Mouse (Mus musculus) ES-E14 (cell line): Measurements from ENCODE around the gene Osbpl8. TPM values are rescaled to one million over a fixed set of nuclear protein-coding genes. Genes with fewer than 3 reads are reported as not detected.

ENCODE experiments used
- DNase-seq: peaks from one replicate; pipeline ENCODE4 v3.0.0-alpha.2; 2013; ENCODE audit warnings: low read depth, low spot score
- H3K27ac ChIP-seq: 2 replicates; pipeline ENCODE4 v1.5.1; 2012; ENCODE audit warnings: low read depth, mild to moderate bottlenecking, low read length, moderate library complexity, mixed read lengths; ENCODE audit not compliant: poor library complexity, insufficient read depth, severe bottlenecking
- H3K36me3 ChIP-seq: 2 replicates; pipeline ENCODE4 v1.6.1; 2012; ENCODE audit warnings: mild to moderate bottlenecking, low read length, moderate library complexity, mixed read lengths; ENCODE audit not compliant: control insufficient read depth, poor library complexity, insufficient read depth, severe bottlenecking
- H3K4me1 ChIP-seq, 2 experiments: fragments of 150-350 bp in 1 of 2; sonication (generic) in 1 of 2; 2 replicates each; pipeline ENCODE4 v1.6.1; 2012; ENCODE audit warnings: low read length in 2 of 2, mild to moderate bottlenecking in 1 of 2, mixed read lengths in 1 of 2; ENCODE audit not compliant: control insufficient read depth in 2 of 2, insufficient read depth in 2 of 2, poor library complexity in 1 of 2
- H3K4me3 ChIP-seq, 2 experiments: fragments of 150-350 bp in 1 of 2; sonication (generic) in 1 of 2; 2 replicates each; pipeline ENCODE4 v1.5.1; 2012; ENCODE audit warnings: low read length in 2 of 2, low read depth in 1 of 2, mild to moderate bottlenecking in 1 of 2, mixed read lengths in 1 of 2; ENCODE audit not compliant: insufficient read depth in 1 of 2, poor library complexity in 1 of 2, severe bottlenecking in 1 of 2
- H3K9ac ChIP-seq: 2 replicates; pipeline ENCODE4 v1.6.1; 2012; ENCODE audit warnings: low read depth, mild to moderate bottlenecking, low read length, mixed read lengths; ENCODE audit not compliant: poor library complexity, insufficient read depth, severe bottlenecking
- H3K9me3 ChIP-seq: fragments of 150-350 bp; sonication (generic); 2 replicates; pipeline ENCODE4 v1.6.1; 2012; ENCODE audit warnings: low read depth, mild to moderate bottlenecking, low read length; ENCODE audit not compliant: control insufficient read depth, insufficient read depth
- CHD2 ChIP-seq: IDR thresholded peaks from 2 replicates; pipeline ENCODE4 v1.6.1; 2014; ENCODE audit warnings: mild to moderate bottlenecking, low read depth, low read length, inconsistent platforms
- HCFC1 ChIP-seq: IDR thresholded peaks from 2 replicates; pipeline ENCODE4 v1.6.1; 2012; ENCODE audit warnings: low read length, inconsistent platforms, borderline replicate concordance; ENCODE audit not compliant: insufficient read depth
- MAFK ChIP-seq: IDR thresholded peaks from 2 replicates; pipeline ENCODE4 v1.6.1; 2014; ENCODE audit warnings: mild to moderate bottlenecking, low read depth, low read length, inconsistent platforms; ENCODE audit not compliant: insufficient read depth
- ZC3H11A ChIP-seq: IDR thresholded peaks from 2 replicates; pipeline ENCODE4 v1.6.1; 2012; ENCODE audit warnings: low read depth, mild to moderate bottlenecking, inconsistent platforms, low read length, borderline replicate concordance
- ZNF384 ChIP-seq: IDR thresholded peaks from 2 replicates; pipeline ENCODE4 v1.6.1; 2012; ENCODE audit warnings: low read depth, low read length, inconsistent platforms
- in situ Hi-C, 2 experiments: fragments of 600-800 bp; cut with MboI; formaldehyde crosslinking; loops; one replicate each; pipeline ENCODE4 v1.15.1; 2025; ENCODE audit warnings: low sequenced_read_pairs in 2 of 2, inconsistent platforms in 1 of 2; ENCODE audit not compliant: unreplicated experiment in 2 of 2
- total RNA-seq: library from RNA; depleted of rRNA; stranded (reverse); fragments of 300-350 nt; gene quantifications from 2 replicates; pipeline ENCODE4 v1.2.3, GENCODE M21; 2012

Osbpl8 gene
- total RNA-seq, 1 experiment, result 20.7 TPM

DNA sequence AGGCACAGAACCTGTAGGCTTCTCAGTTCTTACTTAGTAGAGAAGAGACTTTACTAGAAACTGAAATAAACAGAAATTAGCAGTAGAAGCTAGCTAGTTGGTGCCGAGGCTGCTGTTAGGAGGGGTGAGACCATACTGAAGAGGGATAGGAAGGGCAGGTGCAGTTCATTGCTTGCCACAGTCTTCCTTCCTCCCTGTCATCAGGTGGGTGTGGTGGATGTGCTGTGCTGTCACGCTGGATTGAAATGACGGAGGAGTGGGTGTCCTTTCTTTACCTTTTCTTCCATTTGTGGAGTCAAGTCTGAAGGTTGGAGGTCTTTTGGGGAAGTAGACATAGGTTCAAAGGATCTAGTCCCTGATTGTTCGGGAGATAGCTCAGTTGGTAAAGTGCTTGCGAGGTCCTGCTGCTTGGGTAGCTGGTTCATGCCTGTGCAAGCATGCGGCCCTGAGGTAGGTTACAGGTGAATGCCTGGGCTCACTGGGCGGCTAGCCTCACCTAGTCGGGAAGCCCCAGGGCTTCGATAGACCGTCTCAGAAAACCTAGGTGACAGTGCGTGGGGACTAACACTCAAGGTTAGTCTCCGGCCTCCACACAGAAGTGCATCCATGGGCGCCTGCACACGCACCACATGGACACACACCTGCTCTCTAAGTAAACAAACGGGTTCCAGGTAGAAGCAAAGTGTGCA lies 6.8 kb downstream of the Osbpl8 start:
- H3K9ac ChIP-seq, result no peak overlapping the region
- no peak overlapping the region for H3K27ac ChIP-seq
- DNase-seq, result no peak
- H3K4me3 ChIP-seq, result no peak overlapping the region
- in situ Hi-C loops, result no loop called here
- H3K36me3 ChIP-seq, result no peaks in the 10 kb centered on the region
- no peaks in the 10 kb centered on the region for H3K9me3 ChIP-seq
- TF ChIP-seq MAFK (no peak), ZNF384 (no peak), ZC3H11A (no peak), CHD2 (no peak)
- peaks cover 0 to 2% of the 10 kb centered on the region in 2 experiments; a peak in 1 of 4 replicates for H3K4me1 ChIP-seq

DNA sequence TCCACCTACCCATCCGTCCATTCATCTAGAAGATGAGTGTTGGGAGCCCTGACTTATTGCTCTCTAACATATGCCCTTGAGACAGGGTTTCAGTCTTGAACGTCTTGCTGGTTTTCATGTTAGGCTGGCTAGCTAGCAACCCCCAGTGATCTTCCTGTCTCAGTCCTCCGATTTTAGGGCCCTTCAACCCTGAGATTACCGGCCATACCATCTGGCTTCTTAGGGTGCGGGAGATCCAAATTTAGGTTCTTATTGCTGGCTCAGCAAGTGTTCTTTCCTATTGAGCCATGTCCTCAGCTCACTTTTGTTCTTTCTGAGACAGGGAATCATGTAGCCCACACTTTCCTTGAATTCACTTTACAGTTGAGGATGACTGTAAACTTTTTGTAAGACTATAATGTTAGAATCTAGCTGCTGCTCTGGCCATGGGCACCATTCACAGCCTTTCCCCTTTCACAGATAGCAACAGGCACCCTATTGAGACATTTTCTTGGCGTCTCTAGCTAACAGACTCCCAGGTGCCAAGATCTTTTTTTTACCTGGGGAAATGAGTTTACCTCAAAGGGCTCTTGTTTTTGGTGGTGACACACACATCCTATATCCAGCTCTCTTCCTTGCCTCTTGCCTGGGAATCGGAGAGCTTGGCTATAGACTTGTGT lies 9.2 kb downstream of the Osbpl8 start:
- in situ Hi-C loops, result no loop called here
- Histone ChIP-seq H3K9me3 (no peaks in the 10 kb centered on the region), H3K27ac (no peak overlapping the region), H3K4me1 (peaks cover 0 to 2% of the 10 kb centered on the region in 2 experiments; a peak in 1 of 4 replicates), H3K4me3 (no peak overlapping the region), H3K36me3 (no peaks in the 10 kb centered on the region), H3K9ac (no peak overlapping the region)
- no peak for DNase-seq
- TF ChIP-seq HCFC1 (no peak), ZC3H11A (no peak), ZNF384 (no peak), CHD2 (no peak), MAFK (no peak)

DNA sequence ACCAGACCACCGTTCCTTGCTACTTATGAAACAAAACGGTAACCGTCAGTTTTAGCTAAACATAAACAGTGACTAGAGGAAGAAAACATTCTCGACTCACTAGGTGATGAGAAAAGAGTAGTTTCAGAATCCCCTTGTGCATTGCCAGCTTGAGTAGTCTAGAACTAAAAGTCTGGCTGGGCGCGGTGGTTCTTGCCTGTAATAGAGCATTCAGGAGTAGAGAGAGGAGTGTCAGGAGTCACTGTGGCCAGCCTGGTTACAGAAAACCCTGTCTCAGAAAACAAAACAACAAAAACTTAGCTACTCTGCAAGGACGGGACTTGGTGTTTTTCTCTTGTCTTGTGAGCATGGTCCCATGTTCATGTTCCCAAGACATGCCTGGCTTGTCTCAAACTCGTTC lies 12.8 kb downstream of the Osbpl8 start:
- TF ChIP-seq MAFK, result no peak
- DNase-seq, result no peak
- in situ Hi-C loops, result no loop called here
- H3K4me1 ChIP-seq, result no peaks in the 10 kb centered on the region
- no peak overlapping the region for H3K27ac ChIP-seq
- H3K9ac ChIP-seq, result no peak overlapping the region
- H3K4me3 ChIP-seq, result no peak overlapping the region
- H3K36me3 ChIP-seq, result no peaks in the 10 kb centered on the region
- H3K9me3 ChIP-seq, result no peaks in the 10 kb centered on the region

DNA sequence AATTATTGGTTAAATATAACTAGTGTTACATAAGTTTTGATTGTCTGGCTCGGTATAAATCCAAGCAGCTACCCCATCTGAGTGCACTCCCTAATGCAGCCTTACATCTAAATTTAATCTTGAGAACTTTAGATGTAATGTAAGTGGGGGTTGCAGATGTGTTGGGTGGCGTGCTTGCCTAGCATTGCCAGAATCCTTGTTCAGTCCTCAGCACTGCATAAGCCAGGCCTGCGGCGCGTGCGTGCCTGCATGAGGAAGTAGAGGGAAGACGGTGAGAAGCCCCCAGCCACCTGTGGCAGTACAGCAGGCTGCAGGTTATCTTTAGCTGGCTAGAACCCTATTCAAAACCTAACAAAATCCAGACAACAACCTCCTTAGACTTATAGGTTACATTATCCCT lies 13.5 kb downstream of the Osbpl8 start:
- no peak for DNase-seq
- Histone ChIP-seq H3K9ac (no peak overlapping the region), H3K4me1 (no peaks in the 10 kb centered on the region), H3K36me3 (no peaks in the 10 kb centered on the region), H3K27ac (no peak overlapping the region), H3K4me3 (no peak overlapping the region), H3K9me3 (no peaks in the 10 kb centered on the region)
- in situ Hi-C loops, result no loop called here
- TF ChIP-seq ZNF384 (no peak), HCFC1 (no peak), MAFK (no peak), ZC3H11A (no peak), CHD2 (no peak)

DNA sequence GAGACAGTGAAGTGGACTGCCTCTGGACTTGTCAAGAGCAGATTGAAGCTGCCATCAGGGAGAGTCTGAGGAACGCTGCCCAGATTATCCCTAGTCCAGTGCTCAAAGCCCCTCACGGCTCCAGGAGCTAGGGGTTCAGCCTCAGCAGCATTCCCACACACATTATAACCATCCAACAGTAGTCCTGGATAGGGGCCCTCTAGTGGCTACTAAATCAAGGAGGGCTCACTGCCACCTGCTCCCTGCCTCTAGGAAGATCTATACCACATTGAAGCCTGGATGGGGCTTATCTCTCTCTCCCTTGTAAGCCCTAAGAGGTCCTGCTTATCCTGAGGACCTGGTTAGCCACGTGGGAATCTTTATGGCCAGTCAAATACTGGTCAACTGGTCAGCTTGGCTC lies 16.1 kb downstream of the Osbpl8 start:
- H3K9me3 ChIP-seq, result no peaks in the 10 kb centered on the region
- DNase-seq, result no peak
- in situ Hi-C loops, result no loop called here
- H3K36me3 ChIP-seq, result no peaks in the 10 kb centered on the region
- no peaks in the 10 kb centered on the region for H3K4me1 ChIP-seq
- TF ChIP-seq ZNF384, result no peak
- no peak for TF ChIP-seq MAFK
- no peak for TF ChIP-seq CHD2
- TF ChIP-seq ZC3H11A, result no peak
- no peak for TF ChIP-seq HCFC1
- no peak overlapping the region for H3K4me3 ChIP-seq
- H3K27ac ChIP-seq, result no peak overlapping the region
- H3K9ac ChIP-seq, result no peak overlapping the region
